Mouse (Mus musculus) stomach, embryonic 14.5 days (tissue): Measurements from ENCODE around the gene Myh7. TPM values are rescaled to one million over a fixed set of nuclear protein-coding genes. Genes with fewer than 3 reads are reported as not detected.
"Not testable (repeated sequence)": the region's sequence is repeated elsewhere in the genome, so short reads cannot be mapped to it uniquely, and the experiment has no call there.

ENCODE experiments used
- ATAC-seq: fragments of 200-750 bp; cut with Nextera tagmentation; 2 replicates; pipeline ENCODE4 v1.8.0; 2017; ENCODE audit warnings: low read depth, moderate TSS enrichment; ENCODE audit not compliant: insufficient number of reproducible peaks, insufficient read depth, low FRiP score
- H3K27ac ChIP-seq: fragments of 300-500 bp; sonication (generic); 2 replicates; pipeline ENCODE4 v1.5.1; 2014; ENCODE audit warnings: mild to moderate bottlenecking, low read length, moderate library complexity, mixed read lengths
- H3K27me3 ChIP-seq: fragments of 300-500 bp; sonication (generic); 2 replicates; pipeline ENCODE4 v1.6.1; 2014; ENCODE audit warnings: low read length, control low read depth, mixed read lengths; ENCODE audit not compliant: control insufficient read depth, insufficient read depth
- H3K36me3 ChIP-seq: fragments of 300-500 bp; sonication (generic); 2 replicates; pipeline ENCODE4 v1.6.1; 2014; ENCODE audit warnings: mild to moderate bottlenecking, control low read depth, low read length, moderate library complexity, mixed read lengths; ENCODE audit not compliant: control insufficient read depth, insufficient read depth
- H3K4me1 ChIP-seq: fragments of 300-500 bp; sonication (generic); 2 replicates; pipeline ENCODE4 v1.6.1; 2014; ENCODE audit warnings: low read length, control low read depth, mixed read lengths; ENCODE audit not compliant: control insufficient read depth, insufficient read depth
- H3K4me2 ChIP-seq: fragments of 300-500 bp; sonication (generic); replicated peaks from 2 replicates; pipeline ENCODE4 v1.6.1; 2014; ENCODE audit warnings: low read depth, low read length, control low read depth
- H3K4me3 ChIP-seq: fragments of 300-500 bp; sonication (generic); 2 replicates; pipeline ENCODE4 v1.5.1; 2014; ENCODE audit warnings: low read depth, low read length, control low read depth
- H3K9ac ChIP-seq: fragments of 300-500 bp; sonication (generic); replicated peaks from 2 replicates; pipeline ENCODE4 v1.6.1; 2014; ENCODE audit warnings: low read depth, mild to moderate bottlenecking, control low read depth, low read length, moderate library complexity, mixed read lengths
- H3K9me3 ChIP-seq: fragments of 300-500 bp; sonication (generic); 2 replicates; pipeline ENCODE4 v1.6.1; 2016; ENCODE audit warnings: low read depth, low read length, control low read depth; ENCODE audit not compliant: control insufficient read depth
- WGBS: fragments of 180-500 bp; shearing (Covaris S2); extraction: QIAGEN DNeasy Blood & Tissue Kit; methylation state at CpG from one replicate; pipeline ENCODE4 v1.1.7; 2014; 5-methylcytosine and 5-hydroxymethylcytosine counted together
- polyA plus RNA-seq: library from polyadenylated mRNA; unstranded; fragments of >200 nt; fragmentation: Nextera tagmentation; extraction: Ambion mirVana; gene quantifications from 2 replicates; pipeline ENCODE4 v1.2.1, GENCODE M21; 2014

Myh7 gene
- polyA plus RNA-seq, 1 experiment from 2014 or later: 5.9 TPM

DNA sequence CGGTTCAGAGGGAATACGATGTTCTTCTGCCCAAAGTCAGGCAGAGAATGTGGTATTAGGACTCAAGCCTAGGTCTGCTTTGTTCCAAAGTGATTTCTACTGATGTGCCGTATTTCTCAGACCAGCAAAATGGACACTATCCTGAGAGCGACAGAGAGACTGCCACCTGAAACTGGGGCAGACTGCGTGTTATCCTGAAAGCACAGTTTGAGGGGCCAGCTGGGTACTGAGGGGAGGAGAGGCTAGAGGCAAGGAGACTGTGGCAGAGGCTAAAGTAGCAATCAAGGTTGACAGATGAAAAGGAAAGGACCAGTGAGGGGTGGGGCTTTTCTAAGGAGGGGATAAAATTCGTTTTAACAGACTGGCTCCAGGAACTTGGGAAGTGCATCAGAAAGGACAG, 6.4 kb upstream of the Myh7 start:
- no peak overlapping the region for H3K4me2 ChIP-seq
- WGBS: 78% methylated on average over 6 of the region's 6 CpGs
- no peak overlapping the region for H3K9ac ChIP-seq
- no peaks in the 10 kb centered on the region for H3K9me3 ChIP-seq
- H3K27ac ChIP-seq: no peak overlapping the region
- no peaks in the 10 kb centered on the region for H3K36me3 ChIP-seq
- no peaks in the 10 kb centered on the region for H3K27me3 ChIP-seq
- no peak overlapping the region for H3K4me3 ChIP-seq
- no peak for ATAC-seq
- no peaks in the 10 kb centered on the region for H3K4me1 ChIP-seq

DNA sequence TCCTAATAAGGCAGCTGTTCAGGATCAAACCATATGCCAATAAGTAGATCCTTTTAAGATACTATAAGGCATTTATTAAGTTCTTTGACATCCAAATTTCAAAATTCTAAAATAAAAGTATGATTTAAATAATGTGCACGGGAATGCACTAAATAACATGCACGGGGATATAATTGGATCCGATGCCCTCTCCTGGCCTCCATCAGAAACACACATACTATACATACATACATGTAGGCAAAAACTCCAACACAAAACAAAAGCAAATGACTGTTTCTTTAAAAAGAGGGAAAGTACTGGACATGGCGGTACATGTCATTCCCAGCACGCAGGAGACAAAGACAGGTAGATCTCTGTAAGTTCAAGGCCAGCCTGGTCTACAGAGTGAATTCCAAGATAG, 5.4 kb upstream of the Myh7 start:
- not testable (repeated sequence) for H3K4me1 ChIP-seq, H3K4me2 ChIP-seq, H3K36me3 ChIP-seq, H3K27me3 ChIP-seq, H3K9me3 ChIP-seq, H3K4me3 ChIP-seq, H3K27ac ChIP-seq, ATAC-seq, H3K9ac ChIP-seq
- 77% methylated on average over 5 of the region's 5 CpGs for WGBS

DNA sequence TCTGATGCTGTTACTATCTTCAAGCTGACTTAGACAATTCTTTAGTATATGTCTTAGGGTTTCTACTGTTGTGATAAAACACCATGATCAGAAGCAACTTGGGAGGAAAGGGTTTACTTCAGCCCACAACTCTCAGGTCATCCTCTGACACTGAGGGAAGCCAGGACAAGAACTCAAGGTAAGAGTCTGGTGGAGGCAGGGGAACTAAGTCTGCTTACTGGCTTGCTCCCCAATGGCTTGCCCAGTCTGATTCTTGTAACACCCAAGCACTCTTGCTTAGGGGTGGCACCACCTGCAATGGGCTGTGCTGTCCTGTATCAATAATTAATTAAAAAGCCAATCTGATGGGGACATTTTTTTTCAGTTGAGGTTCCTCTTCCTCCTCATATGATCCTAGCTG, 4.3 kb upstream of the Myh7 start:
- Histone ChIP-seq H3K4me1 (peaks cover 16% of the 10 kb centered on the region; the same call in 1 of the 2 replicates), H3K4me3 (no peak overlapping the region), H3K27ac (no peak overlapping the region), H3K36me3 (no peaks in the 10 kb centered on the region), H3K27me3 (no peaks in the 10 kb centered on the region), H3K4me2 (no peak overlapping the region), H3K9me3 (no peaks in the 10 kb centered on the region), H3K9ac (no peak overlapping the region)
- ATAC-seq: no peak

DNA sequence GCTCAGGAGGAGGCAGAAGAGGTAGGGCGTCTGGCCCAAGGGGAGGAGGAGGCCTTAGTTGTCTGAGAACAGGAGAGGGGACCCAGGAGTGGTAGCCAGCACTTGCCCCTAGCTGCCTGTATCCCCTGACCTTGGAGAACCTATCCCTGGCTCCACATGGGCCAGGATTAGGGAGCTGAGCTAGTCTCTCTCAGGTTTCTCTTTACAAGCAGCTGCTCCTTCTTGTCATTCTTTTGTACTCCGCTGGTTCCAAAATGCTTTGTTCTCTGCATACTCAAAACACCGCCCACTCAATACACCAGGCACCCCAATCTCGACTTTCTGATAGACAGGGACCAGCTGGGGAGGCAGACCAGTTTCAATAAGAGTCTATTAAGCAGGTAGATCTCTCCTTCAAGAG, 2.9 kb upstream of the Myh7 start:
- no peak overlapping the region for H3K9ac ChIP-seq
- no peak for ATAC-seq
- WGBS: 54% methylated on average over 4 of the region's 4 CpGs
- H3K4me2 ChIP-seq: no peak overlapping the region
- H3K36me3 ChIP-seq: no peaks in the 10 kb centered on the region
- H3K27ac ChIP-seq: peak overlapping the region; percentile 61; the same call in 1 of the 2 replicates
- no peaks in the 10 kb centered on the region for H3K27me3 ChIP-seq
- H3K4me3 ChIP-seq: no peak overlapping the region
- no peaks in the 10 kb centered on the region for H3K9me3 ChIP-seq
- H3K4me1 ChIP-seq: peaks cover 16% of the 10 kb centered on the region; the same call in 1 of the 2 replicates

DNA sequence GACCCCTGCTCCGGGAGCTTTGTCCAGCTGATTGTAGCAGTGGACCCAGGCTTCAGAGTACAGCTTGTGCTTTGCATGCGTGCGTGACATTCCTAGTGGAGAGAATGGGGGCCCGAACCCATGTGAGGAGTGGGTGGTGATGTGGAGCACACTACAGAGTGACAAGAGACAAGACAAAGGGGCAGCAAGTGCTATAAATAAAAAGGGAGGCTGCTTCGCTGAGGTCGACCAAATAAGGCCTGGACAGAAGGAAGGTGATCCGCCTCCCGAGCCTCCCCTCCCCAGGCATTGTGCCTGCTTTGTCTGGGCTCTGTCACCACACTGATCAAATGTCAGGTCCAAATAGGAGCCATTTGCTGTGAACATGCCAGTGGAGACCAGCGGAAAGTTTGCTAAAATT, 2.4 kb upstream of the Myh7 start:
- no peak for ATAC-seq
- no peaks in the 10 kb centered on the region for H3K36me3 ChIP-seq
- peaks cover 16% of the 10 kb centered on the region; the same call in 1 of the 2 replicates for H3K4me1 ChIP-seq
- no peak overlapping the region for H3K4me2 ChIP-seq
- no peaks in the 10 kb centered on the region for H3K9me3 ChIP-seq
- H3K27ac ChIP-seq: peak overlapping the region; percentile 61; the same call in 1 of the 2 replicates
- H3K27me3 ChIP-seq: no peaks in the 10 kb centered on the region
- no peak overlapping the region for H3K4me3 ChIP-seq
- WGBS: 66% methylated on average over 9 of the region's 9 CpGs
- H3K9ac ChIP-seq: no peak overlapping the region

DNA sequence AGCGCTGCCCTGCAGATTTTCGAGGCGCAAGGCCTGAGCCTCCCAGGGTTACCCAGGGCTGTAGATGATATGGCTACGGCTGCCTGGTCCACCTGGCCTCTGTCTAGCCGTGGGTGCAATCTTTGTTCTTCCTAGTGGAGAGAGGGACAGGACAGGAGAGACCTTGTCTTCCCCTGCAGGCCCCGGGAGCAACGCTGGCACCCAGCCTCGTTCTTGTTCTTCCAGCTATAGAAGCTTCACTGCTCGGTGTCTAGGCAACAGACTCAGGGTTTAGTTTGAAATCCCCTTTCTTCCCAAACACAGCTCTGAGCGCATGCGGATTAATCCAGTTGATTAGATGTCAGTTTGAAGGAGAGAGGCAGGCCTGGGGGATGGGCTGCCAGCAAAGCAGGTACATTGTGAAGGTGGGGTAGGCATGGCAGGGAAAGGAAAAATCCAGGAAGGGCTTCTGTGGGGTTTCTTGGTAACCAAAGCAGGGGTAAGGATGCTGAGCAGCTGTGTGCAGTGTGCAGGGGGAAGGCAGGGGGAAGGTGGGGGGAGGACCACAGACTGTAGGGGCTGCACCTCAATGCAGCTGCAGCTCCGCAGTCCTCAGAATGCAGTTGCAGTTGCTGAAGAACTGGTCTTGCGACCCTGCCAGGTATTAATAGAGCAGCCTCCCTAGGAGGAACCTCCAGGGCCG, 1.2 kb upstream of the Myh7 start:
- Histone ChIP-seq H3K9me3 (no peaks in the 10 kb centered on the region), H3K27ac (peak overlapping the region; percentile 27; the same call in 1 of the 2 replicates), H3K9ac (no peak overlapping the region), H3K27me3 (no peaks in the 10 kb centered on the region), H3K4me2 (no peak overlapping the region), H3K4me3 (no peak overlapping the region), H3K4me1 (peaks cover 16% of the 10 kb centered on the region; the same call in 1 of the 2 replicates), H3K36me3 (no peaks in the 10 kb centered on the region)
- WGBS: 44% methylated on average over 14 of the region's 14 CpGs
- ATAC-seq: no peak

DNA sequence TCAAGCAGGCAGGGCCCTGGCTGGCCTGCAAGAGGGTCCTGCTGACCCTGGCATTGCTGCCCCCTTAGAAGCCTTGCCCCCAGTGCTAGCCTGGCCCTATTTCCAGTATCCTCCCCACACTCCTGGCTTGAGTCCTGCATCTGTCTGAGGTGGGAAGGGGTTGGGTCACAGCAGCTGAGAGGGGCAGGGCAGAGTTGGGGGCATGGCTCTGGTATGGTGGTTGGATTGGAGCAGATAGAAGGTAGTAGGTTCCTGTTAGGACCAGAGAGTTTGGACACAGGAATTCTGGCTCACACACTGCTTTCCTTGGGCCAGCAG, 402 bp upstream of the Myh7 start:
- no peak overlapping the region for H3K9ac ChIP-seq
- H3K27me3 ChIP-seq: no peaks in the 10 kb centered on the region
- H3K4me2 ChIP-seq: no peak overlapping the region
- H3K9me3 ChIP-seq: no peaks in the 10 kb centered on the region
- no peak overlapping the region for H3K4me3 ChIP-seq
- no peak for ATAC-seq
- H3K36me3 ChIP-seq: no peaks in the 10 kb centered on the region
- no peak overlapping the region; the same call in 1 of the 2 replicates for H3K27ac ChIP-seq
- H3K4me1 ChIP-seq: peaks cover 16% of the 10 kb centered on the region; the same call in 1 of the 2 replicates

DNA sequence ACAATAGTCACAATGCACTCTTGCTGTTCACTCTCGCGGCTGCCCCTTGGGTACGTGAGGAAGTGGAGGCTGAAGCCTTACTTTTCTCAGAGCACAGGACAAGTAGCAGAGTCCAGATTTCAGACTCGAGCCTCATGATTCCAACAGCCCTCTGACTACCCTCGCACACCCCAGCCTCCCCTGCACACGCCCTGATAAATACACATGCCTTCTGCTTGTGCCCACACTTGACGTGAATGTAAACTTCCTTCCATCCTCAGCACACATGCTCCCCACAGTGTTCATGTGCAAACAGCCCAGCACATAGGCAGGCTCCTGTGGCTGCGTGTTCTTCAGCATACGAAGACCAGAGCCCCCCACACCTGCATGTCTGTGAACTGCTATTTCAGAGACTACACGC, 790 bp downstream of the Myh7 start:
- H3K27me3 ChIP-seq: no peaks in the 10 kb centered on the region
- peaks cover 16% of the 10 kb centered on the region; the same call in 1 of the 2 replicates for H3K4me1 ChIP-seq
- 47% methylated on average over 10 of the region's 10 CpGs for WGBS
- peak; percentile 68; the same call in 1 of the 2 replicates for ATAC-seq
- H3K9ac ChIP-seq: no peak overlapping the region
- H3K36me3 ChIP-seq: no peaks in the 10 kb centered on the region
- no peak overlapping the region for H3K4me2 ChIP-seq
- H3K4me3 ChIP-seq: no peak overlapping the region
- no peak overlapping the region for H3K27ac ChIP-seq
- no peaks in the 10 kb centered on the region for H3K9me3 ChIP-seq

DNA sequence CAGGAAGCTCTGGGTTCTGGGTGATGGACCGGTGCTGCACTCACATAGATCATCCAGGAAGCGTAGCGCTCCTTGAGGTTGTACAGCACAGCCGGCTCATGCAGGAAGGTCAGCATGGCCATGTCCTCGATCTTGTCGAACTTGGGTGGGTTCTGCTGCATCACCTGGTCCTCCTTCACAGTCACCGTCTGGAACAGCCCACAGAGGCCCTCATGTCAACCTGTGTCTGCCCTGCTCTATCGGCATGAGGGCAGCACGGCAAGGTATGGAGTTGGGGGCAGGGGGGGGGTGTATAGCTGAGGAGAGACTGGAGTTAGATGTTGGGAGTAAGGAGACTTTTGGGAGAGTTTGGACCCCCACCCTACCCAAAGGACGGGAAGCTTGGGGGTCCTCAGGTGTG, 2.2 kb downstream of the Myh7 start:
- H3K36me3 ChIP-seq: no peaks in the 10 kb centered on the region
- no peak overlapping the region for H3K9ac ChIP-seq
- H3K27me3 ChIP-seq: no peaks in the 10 kb centered on the region
- no peak overlapping the region for H3K4me2 ChIP-seq
- H3K4me1 ChIP-seq: peaks cover 16% of the 10 kb centered on the region; the same call in 1 of the 2 replicates
- ATAC-seq: no peak
- no peak overlapping the region for H3K27ac ChIP-seq
- H3K9me3 ChIP-seq: no peaks in the 10 kb centered on the region
- no peak overlapping the region for H3K4me3 ChIP-seq
- WGBS: 86% methylated on average over 10 of the region's 10 CpGs
